Mouse (Mus musculus) embryonic facial prominence, embryonic 13.5 days (tissue): ENCODE measurements around the gene Slc38a6. TPM values are rescaled to one million over a fixed set of nuclear protein-coding genes. Genes with fewer than 3 reads are reported as not detected.
A peak's percentile ranks its signal among the peaks of the same experiment; 100 is the strongest.

Source experiments
- ATAC-seq: fragments of 200-750 bp; cut with Nextera tagmentation; 2 replicates; pipeline ENCODE4 v1.8.0; 2017; ENCODE audit warnings: low read depth; ENCODE audit not compliant: insufficient number of reproducible peaks, insufficient read depth, low FRiP score, low TSS enrichment
- H3K27ac ChIP-seq: fragments of 300-500 bp; sonication (generic); 2 replicates; pipeline ENCODE4 v1.5.1; 2015; ENCODE audit warnings: moderate library complexity, mild to moderate bottlenecking, inconsistent platforms
- H3K27me3 ChIP-seq: fragments of 300-500 bp; sonication (generic); 2 replicates; pipeline ENCODE4 v1.6.1; 2015; ENCODE audit warnings: mild to moderate bottlenecking, inconsistent platforms
- H3K36me3 ChIP-seq: fragments of 300-500 bp; sonication (generic); 2 replicates; pipeline ENCODE4 v1.6.1; 2015; ENCODE audit warnings: mild to moderate bottlenecking, inconsistent platforms
- H3K4me1 ChIP-seq: fragments of 300-500 bp; sonication (generic); 2 replicates; pipeline ENCODE4 v1.6.1; 2015; ENCODE audit warnings: inconsistent platforms
- H3K4me2 ChIP-seq: fragments of 300-500 bp; sonication (generic); 2 replicates; pipeline ENCODE4 v1.6.1; 2015; ENCODE audit warnings: moderate library complexity, mild to moderate bottlenecking, inconsistent platforms
- H3K4me3 ChIP-seq: fragments of 300-500 bp; sonication (generic); 2 replicates; pipeline ENCODE4 v1.5.1; 2015; ENCODE audit warnings: mild to moderate bottlenecking, inconsistent platforms
- H3K9ac ChIP-seq: fragments of 300-500 bp; sonication (generic); 2 replicates; pipeline ENCODE4 v1.6.1; 2015; ENCODE audit warnings: mild to moderate bottlenecking, inconsistent platforms
- H3K9me3 ChIP-seq: fragments of 300-500 bp; sonication (generic); 2 replicates; pipeline ENCODE4 v1.6.1; 2016; ENCODE audit warnings: inconsistent platforms
- WGBS: fragments of 180-500 bp; shearing (Covaris S2); methylation state at CpG from one replicate; pipeline ENCODE4 v1.1.7; 2015; ENCODE audit warnings: mixed read lengths; 5-methylcytosine and 5-hydroxymethylcytosine counted together
- polyA plus RNA-seq: library from polyadenylated mRNA; unstranded; fragments of >200 nt; fragmentation: Nextera tagmentation; extraction: Ambion mirVana; gene quantifications from 2 replicates; pipeline ENCODE4 v1.2.1, GENCODE M21; 2015

The Slc38a6 gene
- polyA plus RNA-seq, 1 experiment from 2014 or later, result 13.7 TPM

DNA sequence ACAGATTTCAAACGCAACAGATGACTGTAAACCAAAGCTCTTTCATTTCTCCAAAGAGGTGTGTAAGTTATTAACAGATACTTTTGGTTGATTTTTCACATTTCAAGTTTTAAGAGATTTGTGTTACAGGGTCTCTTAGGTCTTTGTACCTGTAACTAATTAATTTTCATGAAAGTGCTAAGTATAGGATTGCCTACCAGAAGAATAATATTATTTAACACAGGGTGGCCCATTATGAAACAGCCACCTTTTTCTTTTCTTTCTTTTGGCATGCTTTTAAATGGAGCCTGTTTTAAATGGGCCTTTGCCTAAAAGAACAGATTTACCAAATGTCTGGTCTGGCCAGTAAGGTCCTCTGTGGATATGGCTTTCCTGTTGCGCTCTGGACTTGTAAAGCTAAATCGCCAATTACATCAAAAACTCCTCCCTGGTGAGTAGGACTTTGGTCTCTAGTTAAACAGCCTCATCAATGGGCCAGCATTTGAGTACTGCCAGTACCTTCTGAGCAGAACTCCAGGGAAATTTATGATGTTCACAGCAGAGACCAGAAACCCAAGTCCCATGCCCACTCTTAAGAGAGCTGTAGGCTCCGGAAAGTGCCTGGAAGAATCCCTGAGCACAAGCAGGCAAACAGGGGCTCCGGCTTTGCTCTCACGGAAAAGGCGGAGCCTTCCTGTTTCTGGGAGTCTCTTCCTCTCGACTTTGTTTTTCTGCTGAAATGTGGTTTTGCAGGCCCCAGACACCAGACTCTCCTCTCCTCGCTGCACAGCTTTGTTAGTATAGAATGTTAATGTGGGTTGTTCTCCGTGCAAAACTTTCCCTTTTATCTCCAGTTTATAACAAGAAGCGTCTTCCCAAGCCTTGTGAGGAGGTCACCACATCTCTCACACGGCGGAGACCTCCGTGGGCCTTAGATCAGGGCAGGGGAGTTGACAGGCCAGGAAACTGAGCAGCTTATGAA is 55.4 kb downstream of the Slc38a6 start:
- H3K9me3 ChIP-seq, result no peaks in the 10 kb centered on the region
- H3K4me1 ChIP-seq, result peaks cover 35% of the 10 kb centered on the region
- H3K9ac ChIP-seq, result no peak overlapping the region
- WGBS, result 34% methylated on average over 14 of the region's 14 CpGs
- H3K4me3 ChIP-seq, result no peak overlapping the region
- peaks cover 7% of the 10 kb centered on the region; the same call in 1 of the 2 replicates for H3K36me3 ChIP-seq
- peak overlapping the region; percentile 81 for H3K27ac ChIP-seq
- no peak overlapping the region for H3K4me2 ChIP-seq
- H3K27me3 ChIP-seq, result peaks cover 10% of the 10 kb centered on the region
- no peak for ATAC-seq

DNA sequence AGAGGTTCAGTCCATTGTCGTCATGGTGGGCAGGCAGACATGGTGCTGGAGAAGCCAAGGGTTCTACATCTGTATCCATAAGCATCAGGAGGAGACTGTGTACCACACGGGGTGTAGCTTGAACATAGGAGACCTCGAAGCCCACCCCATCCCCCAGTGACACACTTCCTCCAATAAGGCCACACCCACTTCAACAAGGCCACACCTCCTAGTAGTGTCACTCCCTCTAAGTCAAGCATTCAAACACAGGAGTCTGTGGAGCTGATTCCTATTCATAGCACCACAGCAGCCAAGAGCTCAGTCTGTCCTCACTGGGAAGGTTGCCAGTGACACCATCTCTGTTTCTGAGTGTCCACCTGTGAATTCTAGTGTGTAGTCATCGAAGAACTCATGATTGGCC is 57.7 kb downstream of the Slc38a6 start:
- peaks cover 8% of the 10 kb centered on the region for H3K27me3 ChIP-seq
- no peak overlapping the region for H3K27ac ChIP-seq
- 0 out of 2 replicates have a peak, but pooled peaks have one; percentile 37 for ATAC-seq
- H3K36me3 ChIP-seq, result peaks cover 7% of the 10 kb centered on the region; the same call in 1 of the 2 replicates
- H3K9me3 ChIP-seq, result no peaks in the 10 kb centered on the region
- H3K9ac ChIP-seq, result no peak overlapping the region
- no peak overlapping the region for H3K4me2 ChIP-seq
- no peak overlapping the region for H3K4me3 ChIP-seq
- H3K4me1 ChIP-seq, result peaks cover 23% of the 10 kb centered on the region
- WGBS, result 95% methylated on average over 4 of the region's 4 CpGs

DNA sequence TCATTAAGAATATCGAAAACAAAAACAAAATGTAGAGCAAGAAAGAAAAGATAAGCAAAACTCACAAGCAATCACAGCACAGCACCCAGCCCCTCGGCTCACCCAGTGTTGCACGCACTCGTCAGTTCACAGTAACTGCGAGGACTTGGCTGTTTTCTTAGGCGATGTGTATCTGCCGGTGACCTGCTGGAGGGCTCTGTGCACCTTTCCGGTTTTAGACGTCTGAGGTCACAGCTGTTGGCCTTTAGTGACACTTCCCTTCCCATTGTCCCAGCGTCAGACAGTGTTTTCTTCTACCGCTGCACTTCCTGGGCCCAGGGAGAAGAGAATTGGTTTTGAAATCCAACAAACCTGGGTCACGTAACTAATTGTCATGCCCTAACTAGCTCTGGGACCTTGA is 58.6 kb downstream of the Slc38a6 start:
- Histone ChIP-seq H3K27me3 (peaks cover 8% of the 10 kb centered on the region), H3K4me3 (no peak overlapping the region), H3K4me2 (no peak overlapping the region), H3K4me1 (peaks cover 20% of the 10 kb centered on the region), H3K9ac (no peak overlapping the region), H3K27ac (no peak overlapping the region; the same call in 1 of the 2 replicates), H3K9me3 (no peaks in the 10 kb centered on the region), H3K36me3 (peaks cover 7% of the 10 kb centered on the region; the same call in 1 of the 2 replicates)
- ATAC-seq, result no peak
- WGBS, result 51% methylated on average over 12 of the region's 12 CpGs

DNA sequence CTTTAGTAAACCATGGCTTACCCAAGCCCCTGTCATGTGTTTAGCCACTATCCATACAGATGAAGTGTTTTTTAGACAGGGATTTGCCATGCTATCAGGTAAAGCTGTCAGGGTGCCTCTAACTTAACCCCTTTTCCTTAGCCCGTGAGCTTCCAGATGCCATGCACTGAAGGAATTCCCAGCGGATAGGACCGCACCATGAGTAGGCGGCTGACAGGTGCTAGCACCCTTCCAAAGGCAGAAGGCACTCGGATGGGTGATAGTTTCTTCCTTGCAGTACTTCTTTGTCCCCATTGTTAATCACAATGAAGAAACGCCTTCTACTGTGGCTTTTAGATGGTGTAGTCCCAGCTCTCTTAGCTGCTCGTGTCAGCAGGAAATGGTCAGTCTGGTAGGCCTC is 60.6 kb downstream of the Slc38a6 start:
- 91% methylated on average over 7 of the region's 7 CpGs for WGBS

DNA sequence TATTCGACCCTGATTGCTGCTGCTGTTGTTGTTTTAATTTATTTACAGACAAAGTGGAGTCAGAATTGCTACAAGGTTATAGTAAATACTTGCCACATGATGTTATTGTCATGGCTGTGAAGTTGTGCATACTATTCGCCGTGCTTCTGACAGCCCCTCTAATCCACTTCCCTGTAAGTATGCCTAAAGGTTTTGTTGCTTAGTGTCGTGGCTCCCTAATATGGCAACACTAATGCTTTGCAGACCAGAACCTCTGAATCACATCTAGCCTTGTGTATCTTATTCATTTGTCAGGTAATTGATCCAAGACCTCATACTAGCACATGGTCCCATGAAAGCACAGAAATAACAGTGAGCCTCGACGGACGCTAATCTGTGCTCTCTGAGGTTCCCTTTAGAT is 63.9 kb downstream of the Slc38a6 start:
- Histone ChIP-seq H3K27ac (peak overlapping the region; percentile 83), H3K36me3 (no peaks in the 10 kb centered on the region)
- WGBS, result 11% methylated on average over 7 of the region's 7 CpGs

More for the DNA sequence above, 60.6 kb downstream of the Slc38a6 start:
- peaks cover 27% of the 10 kb centered on the region for H3K4me1 ChIP-seq
- H3K4me2 ChIP-seq, result no peak overlapping the region
- no peak for ATAC-seq
- no peak overlapping the region for H3K27ac ChIP-seq
- H3K4me3 ChIP-seq, result no peak overlapping the region
- peaks cover 7% of the 10 kb centered on the region; the same call in 1 of the 2 replicates for H3K36me3 ChIP-seq
- H3K27me3 ChIP-seq, result peaks cover 8% of the 10 kb centered on the region
- no peaks in the 10 kb centered on the region for H3K9me3 ChIP-seq
- H3K9ac ChIP-seq, result no peak overlapping the region

DNA sequence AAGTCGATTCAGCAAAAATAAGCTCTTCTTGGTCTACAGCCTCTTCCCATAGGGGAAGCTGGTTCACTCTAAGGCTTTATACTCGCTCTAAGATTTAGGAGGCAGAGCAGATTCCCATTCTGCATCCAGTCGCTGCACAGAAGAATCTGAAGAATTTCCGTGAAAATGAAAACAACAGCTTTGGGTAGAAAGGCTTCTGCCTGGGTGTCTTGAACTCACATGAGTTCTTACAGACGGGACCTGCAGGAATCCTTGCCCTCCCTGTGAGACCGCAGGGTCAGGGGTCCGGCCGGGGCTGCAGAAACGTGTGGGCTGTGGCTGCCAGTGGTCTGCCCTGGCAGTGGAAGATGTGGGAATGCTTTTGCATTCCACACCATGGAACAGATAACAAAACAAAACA is 64.4 kb downstream of the Slc38a6 start:
- Histone ChIP-seq H3K4me2 (peak overlapping the region; percentile 49), H3K9ac (no peak overlapping the region), H3K4me1 (peaks cover 40% of the 10 kb centered on the region), H3K9me3 (no peaks in the 10 kb centered on the region), H3K27ac (peak overlapping the region; percentile 83), H3K27me3 (peaks cover 1% of the 10 kb centered on the region; the same call in 1 of the 2 replicates), H3K4me3 (peak overlapping the region; percentile 12; the same call in 1 of the 2 replicates), H3K36me3 (no peaks in the 10 kb centered on the region)
- ATAC-seq, result no peak
- WGBS, result 7% methylated on average over 9 of the region's 9 CpGs

More for the DNA sequence above, 63.9 kb downstream of the Slc38a6 start:
- Histone ChIP-seq H3K9ac (no peak overlapping the region), H3K27me3 (peaks cover 7% of the 10 kb centered on the region), H3K4me1 (peaks cover 39% of the 10 kb centered on the region), H3K4me3 (no peak overlapping the region), H3K9me3 (no peaks in the 10 kb centered on the region), H3K4me2 (peak overlapping the region; percentile 49)
- ATAC-seq, result no peak

DNA sequence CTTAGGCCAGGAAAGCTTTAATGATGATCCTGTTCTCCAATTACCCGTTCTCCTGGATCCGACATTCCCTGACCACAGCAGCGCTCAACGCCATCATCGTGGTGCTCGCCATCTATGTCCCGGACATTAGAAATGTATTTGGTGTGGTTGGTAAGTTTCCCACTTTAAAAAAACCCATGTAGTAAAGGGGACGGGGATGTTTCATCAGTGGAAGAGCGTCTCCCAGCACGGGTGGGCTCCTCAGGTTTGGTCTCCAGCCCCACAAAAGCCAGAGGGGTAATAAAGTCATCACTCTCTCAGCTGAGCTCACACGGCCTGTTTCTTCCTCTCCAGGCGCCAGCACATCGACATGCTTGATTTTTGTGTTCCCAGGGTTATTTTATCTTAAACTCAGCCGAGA is 65.2 kb downstream of the Slc38a6 start:
- 50% methylated on average over 14 of the region's 14 CpGs for WGBS
- no peaks in the 10 kb centered on the region for H3K9me3 ChIP-seq
- no peak overlapping the region for H3K4me2 ChIP-seq
- H3K9ac ChIP-seq, result no peak overlapping the region
- H3K4me3 ChIP-seq, result no peak overlapping the region
- H3K27me3 ChIP-seq, result no peaks in the 10 kb centered on the region
- peak overlapping the region; percentile 55; the same call in 1 of the 2 replicates for H3K27ac ChIP-seq
- H3K4me1 ChIP-seq, result peaks cover 40% of the 10 kb centered on the region
- no peak for ATAC-seq
- H3K36me3 ChIP-seq, result no peaks in the 10 kb centered on the region

DNA sequence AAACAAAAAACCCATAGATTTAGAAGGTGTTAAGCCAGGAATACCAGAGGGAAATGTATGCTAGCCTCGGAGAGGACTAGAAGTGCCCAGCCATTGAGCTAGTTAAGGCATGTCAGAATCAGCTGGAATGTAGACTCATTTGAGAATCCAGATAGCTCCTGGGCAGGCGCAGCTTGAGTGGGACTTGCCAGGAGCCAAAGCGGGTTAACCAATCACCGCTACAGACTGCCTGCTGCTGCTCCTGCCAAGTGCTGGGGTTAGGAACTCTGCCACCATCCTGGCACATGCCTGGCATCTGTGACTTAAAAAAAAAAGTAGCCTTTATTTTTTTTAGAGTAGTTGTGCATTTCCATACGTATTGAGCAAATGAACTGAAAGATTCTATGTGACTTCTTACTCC is 66.8 kb downstream of the Slc38a6 start:
- ATAC-seq, result no peak
- H3K27me3 ChIP-seq, result no peaks in the 10 kb centered on the region
- no peaks in the 10 kb centered on the region for H3K9me3 ChIP-seq
- no peaks in the 10 kb centered on the region for H3K36me3 ChIP-seq
- H3K9ac ChIP-seq, result no peak overlapping the region
- 59% methylated on average over 5 of the region's 5 CpGs for WGBS
- H3K4me1 ChIP-seq, result peaks cover 48% of the 10 kb centered on the region
- H3K4me3 ChIP-seq, result no peak overlapping the region
- H3K27ac ChIP-seq, result peak overlapping the region; percentile 33; the same call in 1 of the 2 replicates
- no peak overlapping the region for H3K4me2 ChIP-seq

DNA sequence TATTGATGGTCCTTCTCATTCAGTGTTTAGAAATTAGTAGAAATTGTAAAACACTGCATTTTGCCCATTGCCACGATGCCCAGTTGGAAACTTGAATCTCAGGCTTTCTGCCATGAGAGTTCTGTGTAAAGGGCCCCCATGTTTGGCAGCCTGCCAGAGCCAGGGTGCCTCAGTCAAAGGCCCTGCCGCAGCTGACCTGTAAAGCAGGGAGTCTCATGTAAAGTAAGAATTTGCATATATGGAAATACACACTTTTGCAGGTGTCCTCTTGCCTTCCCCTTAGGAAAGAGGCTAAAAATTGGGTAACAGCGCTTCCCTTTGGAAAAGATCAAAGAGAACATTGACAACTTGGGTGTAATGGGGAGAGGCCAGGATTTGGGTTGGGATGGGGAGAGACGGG is 67.9 kb downstream of the Slc38a6 start:
- Histone ChIP-seq H3K27ac (no peak overlapping the region), H3K27me3 (no peaks in the 10 kb centered on the region), H3K4me3 (no peak overlapping the region), H3K9ac (no peak overlapping the region), H3K36me3 (no peaks in the 10 kb centered on the region), H3K4me1 (peaks cover 46% of the 10 kb centered on the region), H3K4me2 (no peak overlapping the region), H3K9me3 (no peaks in the 10 kb centered on the region)
- no peak for ATAC-seq
- WGBS, result 55% methylated on average over 4 of the region's 4 CpGs

DNA sequence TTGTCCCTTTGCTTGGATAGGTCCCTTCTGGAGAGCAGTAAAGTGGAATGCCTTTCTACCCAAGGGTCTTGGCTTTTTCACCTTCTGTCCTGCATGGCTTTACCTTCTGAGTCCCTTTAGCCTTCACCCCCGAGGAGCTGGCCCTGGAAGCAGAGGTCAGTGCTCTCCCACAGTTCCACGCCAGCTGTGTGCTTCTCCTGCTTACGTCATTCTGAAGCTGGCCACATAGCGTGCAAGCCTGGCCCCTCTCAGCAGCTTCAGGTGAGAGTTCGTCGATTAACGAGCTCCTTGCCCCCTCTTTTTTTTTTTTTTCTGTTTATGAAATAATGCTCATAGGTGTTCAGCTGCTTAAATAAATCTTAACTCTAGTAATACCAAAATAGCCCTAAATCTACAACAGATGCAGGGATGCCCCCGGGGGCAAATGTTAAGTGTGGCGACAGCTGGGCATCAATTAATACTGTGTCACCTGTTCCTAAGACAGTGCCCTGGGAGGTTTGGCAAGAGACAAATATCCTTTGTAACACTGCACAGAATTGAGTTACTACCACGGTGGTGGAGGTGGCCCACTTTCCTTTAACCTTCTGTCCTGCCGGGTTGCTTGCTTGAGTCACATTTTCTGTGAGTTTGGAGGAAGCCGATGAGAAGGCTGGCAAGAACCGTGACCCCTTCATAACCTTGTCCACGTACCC is 68.7 kb downstream of the Slc38a6 start:
- Histone ChIP-seq H3K36me3 (no peaks in the 10 kb centered on the region), H3K4me1 (peaks cover 42% of the 10 kb centered on the region), H3K27me3 (no peaks in the 10 kb centered on the region), H3K4me2 (no peak overlapping the region), H3K27ac (no peak overlapping the region), H3K4me3 (no peak overlapping the region), H3K9ac (no peak overlapping the region), H3K9me3 (no peaks in the 10 kb centered on the region)
- ATAC-seq, result no peak
- 43% methylated on average over 14 of the region's 14 CpGs for WGBS

DNA sequence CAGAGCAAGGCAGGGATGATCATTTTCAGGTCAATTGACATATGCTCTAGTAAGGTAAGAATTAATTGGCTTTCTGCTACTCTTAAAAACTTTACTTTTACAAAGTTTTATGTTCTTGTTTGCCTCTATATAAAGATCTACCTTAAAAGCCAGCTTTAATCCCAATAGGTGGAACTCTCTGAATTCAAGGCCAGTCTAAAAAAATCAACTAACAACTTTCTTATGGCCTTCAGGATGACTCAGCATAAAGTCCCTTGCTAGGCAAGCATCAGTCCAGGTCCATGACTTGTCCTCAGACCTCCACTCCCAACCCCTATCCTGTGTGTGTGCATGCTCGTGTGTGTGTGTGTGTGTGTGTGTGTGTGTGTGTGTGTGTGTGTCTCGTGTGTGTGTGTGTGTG is 70.1 kb downstream of the Slc38a6 start:
- Histone ChIP-seq H3K9ac (no peak overlapping the region), H3K27me3 (no peaks in the 10 kb centered on the region), H3K4me1 (peaks cover 30% of the 10 kb centered on the region), H3K27ac (no peak overlapping the region), H3K9me3 (no peaks in the 10 kb centered on the region), H3K36me3 (no peaks in the 10 kb centered on the region), H3K4me2 (no peak overlapping the region), H3K4me3 (no peak overlapping the region)
- 75% methylated on average over 1 of the region's 2 CpGs for WGBS
- ATAC-seq, result no peak
